Mouse (Mus musculus) kidney, adult 2 months (tissue): ENCODE results near the gene Sgk2.

Source experiments
- CTCF ChIP-seq: fragments of 200-500 bp; conservative IDR thresholded peaks from 2 replicates; pipeline ENCODE4 v1.5.1; 2011; ENCODE audit warnings: low read depth, mild to moderate bottlenecking, control low read depth, low read length, moderate library complexity, mixed read lengths; ENCODE audit not compliant: insufficient read depth, insufficient read length
- POLR2A ChIP-seq: fragments of 200-500 bp; IDR thresholded peaks from one replicate; pipeline ENCODE4 v1.6.1; 2011; ENCODE audit warnings: low read depth, low read length, control low read depth

- no peak for TF ChIP-seq CTCF
- no peak for TF ChIP-seq POLR2A
These were observed 52.8 kb downstream of the Sgk2 start for GRCm38 (mm10) chr2:163039940-163040339.
